Comparison of ENCODE assay signal across 8 mouse cellular contexts in the genomic region with DNA sequence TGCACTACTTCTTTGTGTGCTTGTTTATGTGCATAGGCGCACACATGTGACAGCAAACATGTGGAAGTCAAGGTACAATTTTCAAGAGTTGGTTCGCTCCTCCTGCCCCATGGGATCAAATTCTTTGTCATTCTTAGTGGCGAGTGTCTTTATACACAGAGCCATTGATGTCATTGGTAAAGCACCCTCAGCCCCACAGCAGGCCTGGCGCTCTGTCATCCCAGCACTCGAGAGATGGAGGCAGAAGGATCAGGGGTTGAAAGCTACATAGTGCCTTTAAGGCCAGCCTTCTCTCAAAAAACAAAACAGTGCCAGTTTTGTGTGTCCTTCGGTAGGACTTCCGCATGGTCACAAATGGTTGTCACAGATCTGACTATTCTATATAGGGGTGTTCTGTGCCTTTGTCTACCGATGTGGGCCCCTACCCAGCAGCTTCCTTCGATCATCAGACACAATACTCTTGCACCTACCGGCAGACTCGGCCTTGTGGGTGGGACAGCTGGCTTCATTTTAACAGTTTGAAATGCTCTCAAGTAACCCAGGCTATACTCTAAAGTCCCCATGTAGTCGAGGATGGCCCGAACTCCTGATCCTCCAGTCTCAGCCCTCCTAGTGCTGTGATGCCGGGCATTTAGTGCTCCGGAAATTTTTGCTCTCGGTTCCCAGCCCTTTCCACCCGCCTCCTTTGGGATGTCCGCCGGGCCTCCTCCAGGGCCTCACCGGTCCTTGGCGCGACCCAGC. TPM values are rescaled to one million over a fixed set of nuclear protein-coding genes. Genes with fewer than 3 reads are reported as not detected.
A peak's percentile ranks its signal among the peaks of the same experiment; 100 is the strongest.
DNase-seq lines count a peak whose midpoint lies in the region; ATAC-seq and TF ChIP-seq lines count a peak whose summit lies in the region.

No protein-coding gene starts in this region.

- no peak for TF ChIP-seq EP300 in liver, postnatal 0 days (IDR thresholded peaks at IDR 0.05; ENCODE audit: low read depth)

- no peaks in the 10 kb centered on the region for H3K27me3 ChIP-seq in heart, embryonic 12.5 days (replicated peaks)
- H3K27me3 ChIP-seq in forebrain, postnatal 0 days (ENCODE audit: insufficient read depth, low read length) = no peaks in the 10 kb centered on the region
- H3K27me3 ChIP-seq in liver, postnatal 0 days (ENCODE audit: insufficient read depth, low read length) = no peaks in the 10 kb centered on the region

- no peak for DNase-seq in heart, adult 9 months (ENCODE audit: low spot score in 2 of 2)
- DNase-seq in ES-CJ7 (ENCODE audit: low read depth, low spot score) = peak; percentile 21
- DNase-seq in forebrain, postnatal 0 days = no peak
- no peak for DNase-seq in liver, postnatal 0 days
- no peak for DNase-seq in right cerebral cortex, adult 2 months (ENCODE audit: low spot score in 2 of 2)
- no peak for DNase-seq in spleen, postnatal 14 days (ENCODE audit: low spot score in 2 of 2)

- no peaks in the 10 kb centered on the region for H3K9me3 ChIP-seq in heart, embryonic 12.5 days (replicated peaks)
- H3K9me3 ChIP-seq in forebrain, postnatal 0 days (ENCODE audit: low read length) = no peaks in the 10 kb centered on the region
- no peaks in the 10 kb centered on the region for H3K9me3 ChIP-seq in liver, postnatal 0 days (ENCODE audit: low read length)

- H3K27ac ChIP-seq in heart, embryonic 12.5 days (ENCODE audit: poor library complexity, severe bottlenecking) = peak overlapping the region; percentile 63
- peak overlapping the region; percentile 87 for H3K27ac ChIP-seq in forebrain, postnatal 0 days (ENCODE audit: low read depth, low read length)
- peak overlapping the region; percentile 60; the same call in 1 of the 2 replicates for H3K27ac ChIP-seq in liver, postnatal 0 days (ENCODE audit: low read depth)

- H3K4me2 ChIP-seq in heart, embryonic 12.5 days = peak overlapping the region; percentile 91
- peak overlapping the region; percentile 68 for H3K4me2 ChIP-seq in forebrain, postnatal 0 days (ENCODE audit: low read depth)
- peak overlapping the region; percentile 92 for H3K4me2 ChIP-seq in liver, postnatal 0 days (ENCODE audit: low read depth, low read length)

- no peak for ATAC-seq in heart, embryonic 12.5 days (ENCODE audit: insufficient number of reproducible peaks, low FRiP score)
- no peak for ATAC-seq in forebrain, postnatal 0 days
- no peak for ATAC-seq in liver, postnatal 0 days
- no peak for ATAC-seq in activated CD4-positive, CD25-positive, alpha-beta regulatory T cell, adult 4 months

- H3K36me3 ChIP-seq in heart, embryonic 12.5 days = peaks cover 25% of the 10 kb centered on the region
- H3K36me3 ChIP-seq in forebrain, postnatal 0 days (ENCODE audit: insufficient read depth) = peaks cover 23% of the 10 kb centered on the region
- peaks cover 14% of the 10 kb centered on the region for H3K36me3 ChIP-seq in liver, postnatal 0 days (replicated peaks; ENCODE audit: insufficient read depth, low read length)

- peaks cover 44% of the 10 kb centered on the region for H3K4me1 ChIP-seq in heart, embryonic 12.5 days (replicated peaks)
- H3K4me1 ChIP-seq in forebrain, postnatal 0 days (ENCODE audit: insufficient read depth) = peaks cover 18% of the 10 kb centered on the region
- peaks cover 19% of the 10 kb centered on the region for H3K4me1 ChIP-seq in liver, postnatal 0 days (ENCODE audit: insufficient read depth)

- WGBS in heart, embryonic 12.5 days = 24% methylated on average over 22 of the region's 22 CpGs
- 25% methylated on average over 22 of the region's 22 CpGs for WGBS in forebrain, postnatal 0 days
- 27% methylated on average over 22 of the region's 22 CpGs for WGBS in liver, postnatal 0 days (ENCODE audit: insufficient replicate concordance)

- H3K9ac ChIP-seq in heart, embryonic 12.5 days = peak overlapping the region; percentile 88
- H3K9ac ChIP-seq in forebrain, postnatal 0 days = peak overlapping the region; percentile 74
- peak overlapping the region; percentile 75 for H3K9ac ChIP-seq in liver, postnatal 0 days (replicated peaks)

- H3K4me3 ChIP-seq in heart, embryonic 12.5 days = peak overlapping the region; percentile 94
- H3K4me3 ChIP-seq in forebrain, postnatal 0 days (ENCODE audit: low read depth, low read length) = peak overlapping the region; percentile 72
- peak overlapping the region; percentile 76 for H3K4me3 ChIP-seq in liver, postnatal 0 days (ENCODE audit: low read depth, low read length)

- no peak for TF ChIP-seq CTCF in forebrain, postnatal 0 days (IDR thresholded peaks at IDR 0.05; ENCODE audit: low read depth)
- TF ChIP-seq CTCF in liver, postnatal 0 days (IDR thresholded peaks at IDR 0.05; ENCODE audit: low read depth) = no peak

RNA-seq across cellular contexts. Expression of a gene that starts 1.5 kb away (rescaled TPM):
- polyA plus RNA-seq in heart, embryonic 12.5 days (2016; fragmentation: Nextera tagmentation; extraction: Ambion mirVana) = 638 and 663 TPM in 2 replicates
- 191 TPM in 2 replicates for total RNA-seq in forebrain, postnatal 0 days (2014; rRNA removed)
- polyA plus RNA-seq in forebrain, postnatal 0 days (2015; fragmentation: Nextera tagmentation; extraction: Ambion mirVana) = 576 and 730 TPM in 2 replicates
- 281 and 298 TPM in 2 replicates for polyA plus RNA-seq in liver, postnatal 0 days (2015; fragmentation: Nextera tagmentation; extraction: Ambion mirVana)
- polyA plus RNA-seq in activated CD4-positive, CD25-positive, alpha-beta regulatory T cell, adult 4 months (2017; shearing (Covaris generic)) = 100 to 1,000 TPM; 272 to 279 TPM

RNA-seq across cellular contexts. Expression of a gene that starts 1.7 kb away (rescaled TPM):
- polyA plus RNA-seq in heart, embryonic 12.5 days (2016; fragmentation: Nextera tagmentation; extraction: Ambion mirVana) = 12.1 and 12.9 TPM in 2 replicates
- total RNA-seq in forebrain, postnatal 0 days (2014; rRNA removed) = 23.2 and 33.7 TPM in 2 replicates
- polyA plus RNA-seq in forebrain, postnatal 0 days (2015; fragmentation: Nextera tagmentation; extraction: Ambion mirVana) = 24.3 and 26.9 TPM in 2 replicates
- 3.3 and 4.1 TPM in 2 replicates for polyA plus RNA-seq in liver, postnatal 0 days (2015; fragmentation: Nextera tagmentation; extraction: Ambion mirVana)
- polyA plus RNA-seq in activated CD4-positive, CD25-positive, alpha-beta regulatory T cell, adult 4 months (2017; shearing (Covaris generic)) = 1 to 10 TPM; 6.0 TPM

RNA-seq across cellular contexts. Expression of a gene that starts 41.2 kb away (rescaled TPM):
- polyA plus RNA-seq in heart, embryonic 12.5 days (2016; fragmentation: Nextera tagmentation; extraction: Ambion mirVana) = 7.5 and 9.0 TPM in 2 replicates
- total RNA-seq in forebrain, postnatal 0 days (2014; rRNA removed) = 1.9 and 5.4 TPM in 2 replicates
- polyA plus RNA-seq in forebrain, postnatal 0 days (2015; fragmentation: Nextera tagmentation; extraction: Ambion mirVana) = 2.7 and 2.8 TPM in 2 replicates
- polyA plus RNA-seq in liver, postnatal 0 days (2015; fragmentation: Nextera tagmentation; extraction: Ambion mirVana) = 1.2 and 2.2 TPM in 2 replicates
- polyA plus RNA-seq in activated CD4-positive, CD25-positive, alpha-beta regulatory T cell, adult 4 months (2017; shearing (Covaris generic)) = not detected

RNA-seq across cellular contexts. Expression of a gene that starts 43.0 kb away (rescaled TPM):
- polyA plus RNA-seq in heart, embryonic 12.5 days (2016; fragmentation: Nextera tagmentation; extraction: Ambion mirVana) = 63.2 and 64.5 TPM in 2 replicates
- 104 and 115 TPM in 2 replicates for total RNA-seq in forebrain, postnatal 0 days (2014; rRNA removed)
- polyA plus RNA-seq in forebrain, postnatal 0 days (2015; fragmentation: Nextera tagmentation; extraction: Ambion mirVana) = 98.2 and 100 TPM in 2 replicates
- polyA plus RNA-seq in liver, postnatal 0 days (2015; fragmentation: Nextera tagmentation; extraction: Ambion mirVana) = 19.6 and 21.8 TPM in 2 replicates
- 10 to 100 TPM; 40.5 to 56.7 TPM for polyA plus RNA-seq in activated CD4-positive, CD25-positive, alpha-beta regulatory T cell, adult 4 months (2017; shearing (Covaris generic))

RNA-seq across cellular contexts. Expression of a gene that starts 48.5 kb away (rescaled TPM):
- 33.3 and 34.8 TPM in 2 replicates for polyA plus RNA-seq in heart, embryonic 12.5 days (2016; fragmentation: Nextera tagmentation; extraction: Ambion mirVana)
- 75.1 and 75.3 TPM in 2 replicates for total RNA-seq in forebrain, postnatal 0 days (2014; rRNA removed)
- polyA plus RNA-seq in forebrain, postnatal 0 days (2015; fragmentation: Nextera tagmentation; extraction: Ambion mirVana) = 70.4 and 79.9 TPM in 2 replicates
- 9.1 TPM in 2 replicates for polyA plus RNA-seq in liver, postnatal 0 days (2015; fragmentation: Nextera tagmentation; extraction: Ambion mirVana)
- 10 to 100 TPM; 24.3 to 32.7 TPM for polyA plus RNA-seq in activated CD4-positive, CD25-positive, alpha-beta regulatory T cell, adult 4 months (2017; shearing (Covaris generic))
